Mouse (Mus musculus) ovary, adult 18-20 months (tissue): ENCODE data around the gene Furin.
"Not testable (repeated sequence)": the region's sequence is repeated elsewhere in the genome, so short reads cannot be mapped to it uniquely, and the experiment has no call there.

ENCODE experiments used
- DNase-seq: peaks from one replicate; pipeline ENCODE4 v3.0.0; 2022; ENCODE audit warnings: low spot score, mixed read lengths

Furin gene

DNA sequence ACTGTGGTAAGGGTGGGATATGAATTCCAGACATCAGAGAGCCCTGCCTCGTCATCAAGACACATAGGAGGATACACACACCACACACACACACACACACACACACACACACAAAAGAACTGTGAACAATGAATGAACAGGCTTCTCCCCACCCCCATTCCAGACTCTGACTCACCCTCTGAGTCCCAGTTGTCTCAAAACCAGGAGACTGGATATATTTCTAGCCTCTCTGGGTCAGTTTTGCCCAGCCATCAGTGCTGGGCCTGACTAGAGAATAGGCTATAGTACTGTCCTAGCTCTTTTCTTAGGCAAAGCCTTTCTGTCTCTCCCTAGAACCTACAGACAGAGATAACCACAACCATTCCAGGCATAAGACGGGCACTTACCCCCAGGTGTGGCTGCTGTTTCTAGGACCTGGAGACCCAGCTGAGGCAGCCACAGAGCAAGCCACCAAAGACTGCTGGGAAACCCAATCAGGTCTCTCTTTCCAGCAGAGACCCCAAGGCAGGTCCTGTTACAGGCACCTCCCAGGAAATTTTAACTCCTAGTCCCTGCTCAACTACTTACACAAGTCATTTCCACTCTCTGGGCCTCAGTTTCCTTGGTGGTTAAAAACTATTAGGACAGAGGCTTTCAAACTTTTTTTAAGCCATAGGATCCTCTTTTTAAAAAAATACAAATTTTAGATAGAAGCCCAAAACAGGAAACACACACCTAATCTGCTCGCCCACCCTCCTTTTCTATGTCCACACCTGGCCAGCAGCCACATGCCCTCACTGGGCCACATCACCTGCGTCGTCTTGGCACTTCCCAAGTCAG lies 4.0 kb downstream of the Furin start:
- DNase-seq: no peak

DNA sequence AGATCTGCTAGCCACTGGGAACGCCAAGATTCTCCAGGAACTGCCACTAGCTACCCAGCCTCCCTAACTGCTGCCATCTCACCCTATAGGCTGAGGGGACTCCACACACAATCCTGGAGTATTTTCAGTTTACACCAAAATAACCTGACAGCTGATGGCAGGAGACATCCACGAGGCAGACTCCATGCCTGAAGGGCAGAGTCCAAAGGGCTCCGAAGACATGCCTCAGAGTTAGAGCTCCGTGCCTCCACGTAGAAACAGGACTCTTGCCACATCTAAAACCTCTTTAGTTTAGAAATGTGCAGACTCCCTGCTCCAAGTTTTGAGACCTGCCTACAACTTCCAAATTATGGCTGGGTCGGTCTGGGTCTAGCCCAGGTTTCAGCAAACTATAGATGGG lies 4.7 kb downstream of the Furin start:
- no peak for DNase-seq

DNA sequence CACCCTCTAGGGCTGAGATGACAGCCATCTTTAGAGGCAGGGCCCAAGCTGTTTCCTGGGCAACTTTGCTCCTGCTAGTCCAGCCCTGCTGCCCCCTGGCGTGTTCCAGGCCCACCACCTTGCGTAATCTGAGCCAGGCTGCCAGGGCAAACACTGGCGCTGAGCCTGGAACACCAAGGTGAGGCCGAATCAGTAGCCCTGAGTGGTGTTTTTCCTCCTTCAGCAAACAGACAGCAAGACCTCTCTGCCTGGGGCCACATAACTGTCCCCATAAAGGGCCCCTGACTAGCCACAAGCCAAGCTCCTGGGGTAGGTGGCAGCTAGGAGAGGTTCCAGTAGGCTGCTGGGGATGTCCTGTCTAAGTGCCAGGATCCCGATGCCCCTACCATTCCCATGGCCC lies 5.1 kb downstream of the Furin start:
- DNase-seq: peak; percentile 44

DNA sequence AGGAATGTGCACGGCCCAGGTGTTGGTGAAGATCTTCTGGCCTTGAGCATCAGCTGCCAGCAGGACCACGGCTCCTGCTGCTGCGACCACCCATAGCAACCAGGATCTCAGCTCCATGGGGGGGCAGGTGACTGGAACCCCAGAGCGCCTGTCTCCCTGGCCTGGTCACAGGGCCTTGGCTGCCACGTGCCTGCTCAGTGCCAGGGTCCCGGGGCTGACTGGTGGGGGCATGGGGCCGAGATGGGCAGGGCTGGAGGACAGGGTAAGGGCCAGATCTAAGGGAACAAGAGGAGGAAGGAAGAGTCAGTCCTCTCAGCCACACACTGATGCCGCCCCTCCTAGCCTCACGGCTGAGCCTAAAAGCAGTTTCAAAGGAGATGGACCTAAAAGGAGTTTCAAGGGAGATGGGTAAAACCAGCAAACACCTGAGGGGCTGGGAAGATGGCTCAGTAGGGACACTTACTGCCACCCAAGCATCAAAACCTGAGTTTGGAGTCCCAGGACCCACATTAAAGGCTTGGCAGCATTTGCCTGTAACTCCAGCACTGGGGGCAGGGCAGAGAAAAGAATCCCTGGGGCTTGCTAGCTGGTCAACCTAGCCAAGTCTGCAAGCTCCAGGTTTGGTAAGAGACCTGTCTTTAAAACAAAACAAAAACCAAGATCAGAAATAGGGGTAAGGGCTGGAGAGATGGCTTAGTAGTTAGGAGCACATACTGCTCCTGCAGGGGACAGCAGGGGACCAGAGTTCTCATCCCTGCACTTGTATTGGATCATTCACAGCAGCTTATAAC lies 6.4 kb downstream of the Furin start:
- DNase-seq: no peak

DNA sequence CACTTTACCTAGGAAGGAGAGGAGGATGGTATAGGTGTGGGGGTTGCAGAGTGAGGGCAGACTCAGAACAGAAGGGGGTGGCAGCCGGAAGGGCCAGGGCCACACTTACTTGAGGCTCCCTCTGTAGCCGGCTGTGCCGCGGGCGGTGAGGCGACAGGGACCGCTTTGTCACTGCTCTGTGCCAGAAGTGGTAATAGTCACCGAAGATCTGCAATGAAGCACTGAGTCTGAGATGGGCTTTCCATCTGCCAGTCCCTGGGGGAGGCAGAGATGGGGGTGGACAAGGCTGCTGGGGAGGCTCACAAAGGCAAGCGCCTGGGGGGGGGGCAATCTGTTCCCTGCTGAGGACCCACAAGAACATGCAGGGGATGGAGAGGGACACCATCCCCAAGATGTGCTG lies 7.2 kb downstream of the Furin start:
- no peak for DNase-seq

DNA sequence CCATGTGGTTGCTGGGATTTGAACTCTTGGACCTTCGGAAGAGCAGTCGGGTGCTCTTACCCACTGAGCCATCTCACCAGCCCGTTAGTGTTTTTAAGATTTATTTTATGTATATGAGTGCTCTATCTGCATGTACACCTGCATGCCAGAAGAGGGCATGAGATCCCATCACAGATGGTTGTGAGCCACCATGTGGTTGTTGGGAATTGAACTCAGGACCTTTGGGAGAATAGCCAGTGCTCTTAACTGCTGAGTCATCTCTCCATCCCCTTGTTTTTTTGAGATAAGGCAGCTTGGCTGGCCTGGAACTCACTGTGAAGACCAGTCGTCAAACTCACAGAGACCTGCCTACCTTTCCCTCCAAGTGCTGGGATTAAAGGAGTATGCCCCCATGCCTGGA lies 8.8 kb downstream of the Furin start:
- DNase-seq: not testable (repeated sequence)

DNA sequence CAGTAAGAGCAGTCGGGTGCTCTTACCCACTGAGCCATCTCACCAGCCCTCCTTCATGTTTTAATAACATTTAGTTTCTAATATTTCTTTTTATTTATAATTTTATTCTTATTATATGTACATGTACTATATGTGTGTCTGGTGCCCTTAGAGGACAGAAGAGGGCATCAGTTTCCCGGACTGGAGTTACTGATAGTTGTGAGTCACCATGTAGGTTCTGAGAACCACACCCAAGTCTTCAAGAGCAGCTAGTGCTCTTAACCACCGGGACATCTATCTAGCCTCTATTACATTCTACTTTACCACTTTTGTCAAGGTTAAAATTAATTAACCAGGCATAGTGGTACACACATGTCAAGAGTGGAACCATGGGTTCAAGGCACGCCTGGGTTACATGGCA lies 10.6 kb downstream of the Furin start:
- no peak for DNase-seq

DNA sequence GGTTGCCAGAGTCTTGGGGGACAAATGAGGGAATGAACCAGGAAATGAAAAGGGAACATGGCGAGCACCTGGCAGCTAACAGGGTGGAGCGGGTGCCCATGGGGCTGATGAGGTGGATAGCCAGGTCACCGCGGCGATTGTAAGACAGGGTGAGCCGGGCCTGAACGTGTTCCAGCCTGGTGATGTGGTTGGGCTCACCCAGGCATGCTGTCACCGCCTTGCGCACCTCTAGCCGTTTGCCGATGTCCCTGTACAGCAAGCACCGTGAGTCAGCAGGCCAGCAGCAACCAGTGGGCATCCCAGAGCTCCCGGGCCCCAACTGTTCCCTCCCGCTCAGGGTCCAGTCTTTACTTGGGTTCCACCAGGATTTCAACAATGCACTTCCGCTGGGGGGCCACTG lies 13.1 kb downstream of the Furin start:
- no peak for DNase-seq

DNA sequence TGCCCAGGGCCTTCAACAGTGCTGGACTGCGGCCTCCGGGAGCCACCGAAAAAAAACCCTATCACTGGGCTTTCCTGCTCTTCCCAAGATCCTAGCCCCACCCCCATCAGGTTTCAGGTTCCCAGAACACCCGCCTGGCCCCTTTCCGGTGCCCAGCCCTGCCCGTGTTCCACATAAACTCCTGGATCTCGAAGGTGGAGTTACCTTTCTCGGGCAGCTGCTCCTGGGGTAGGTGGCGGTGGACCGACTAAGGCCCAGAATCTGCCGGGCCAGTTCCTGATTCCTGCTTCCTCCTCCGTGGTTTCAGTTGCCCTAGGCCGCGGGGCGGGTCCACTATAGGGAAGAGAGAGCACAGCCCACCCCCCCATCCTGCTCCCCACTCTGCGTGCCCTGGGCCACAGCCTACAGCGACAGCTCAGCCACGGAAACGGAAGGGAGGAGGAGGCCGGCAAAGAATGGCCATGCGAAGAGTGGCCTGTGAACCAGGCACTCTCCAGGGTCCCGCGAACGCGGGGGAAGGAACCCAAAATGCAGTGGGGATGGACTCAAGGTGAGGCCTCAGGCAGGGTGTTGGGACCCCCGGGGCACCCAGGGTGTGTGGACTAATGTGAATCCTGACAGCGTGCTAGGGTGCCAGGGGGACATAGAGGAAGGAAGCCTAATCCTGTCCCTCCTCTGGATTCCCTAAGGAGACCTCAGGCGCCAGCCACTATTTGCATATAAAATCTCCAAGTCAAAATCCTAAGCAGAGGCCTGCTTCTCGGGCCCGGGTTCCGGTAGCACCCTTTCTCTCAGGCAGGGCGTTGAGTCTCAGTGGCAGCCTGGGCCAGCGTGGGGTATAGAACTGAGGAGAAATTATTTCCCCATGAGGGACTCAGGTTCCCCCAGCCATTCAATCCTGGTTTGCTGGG lies 17.3 kb downstream of the Furin start, which contains the start of gene Fes:
Fes (minus strand) TSS at position 314 of the 911 bp plus-strand sequence.
- DNase-seq: no peak

DNA sequence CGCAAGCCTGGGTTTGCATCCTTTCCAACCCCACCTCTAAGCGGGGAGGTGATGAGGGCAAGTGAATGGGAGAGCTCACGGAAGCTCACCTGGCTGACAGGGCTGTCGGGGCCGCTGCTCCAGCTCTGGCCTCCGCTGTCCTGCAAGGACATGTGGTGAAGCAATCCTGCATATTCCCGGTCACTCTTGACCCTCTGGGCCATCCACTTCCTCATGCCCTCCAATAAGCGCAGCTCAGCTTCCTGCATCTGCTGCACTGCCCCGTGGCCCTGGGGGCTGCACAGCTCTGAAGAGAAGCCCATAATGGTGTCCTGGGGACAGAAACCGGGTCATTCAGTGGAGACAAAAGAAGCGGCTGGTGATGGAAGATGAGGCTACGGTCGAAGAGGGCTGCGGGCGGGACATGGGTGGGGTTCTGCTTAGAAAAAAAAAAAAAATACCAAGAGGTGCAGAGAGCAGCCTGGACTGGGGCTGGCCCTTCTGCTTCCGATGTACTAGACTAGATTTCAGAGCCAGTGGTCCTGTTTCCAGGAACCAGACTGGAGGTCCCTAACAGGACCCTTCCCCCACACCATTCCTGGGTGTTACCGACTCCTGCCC lies 18.1 kb downstream of the Furin start:
- no peak for DNase-seq

DNA sequence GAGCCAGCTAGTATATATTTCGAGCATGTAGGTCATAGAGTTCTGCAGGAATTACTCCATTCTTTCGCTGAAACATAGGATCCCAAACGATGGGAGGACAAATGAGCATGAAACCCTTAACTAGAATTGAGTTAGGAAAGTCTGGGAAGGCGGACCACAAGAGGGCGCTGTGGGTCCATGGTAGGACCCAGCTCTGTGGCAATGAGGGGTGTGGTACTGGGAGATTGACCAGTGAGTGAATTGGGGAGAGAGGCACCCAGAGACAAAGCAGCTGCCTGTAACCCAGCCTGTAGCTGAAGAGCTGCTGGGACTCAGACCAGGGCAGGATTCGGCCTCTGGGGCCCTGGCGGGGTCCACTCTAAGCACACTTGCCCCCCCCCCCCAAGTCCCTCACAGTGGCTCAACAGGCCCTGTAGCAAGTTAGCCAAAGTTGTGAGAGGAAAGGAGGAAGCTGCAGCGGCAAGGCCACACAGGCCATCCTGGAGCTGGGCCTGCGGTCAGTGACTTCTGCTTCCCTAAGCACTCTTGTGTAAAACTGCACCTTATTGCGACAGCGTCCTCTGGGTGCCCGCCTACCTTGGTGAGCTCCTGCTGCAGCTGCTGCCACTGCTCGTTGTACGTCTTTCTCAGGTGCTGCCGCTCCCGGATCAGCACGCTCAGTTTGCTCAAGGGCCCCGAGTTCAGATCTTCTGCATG lies 18.9 kb downstream of the Furin start:
- peak; percentile 63 for DNase-seq

DNA sequence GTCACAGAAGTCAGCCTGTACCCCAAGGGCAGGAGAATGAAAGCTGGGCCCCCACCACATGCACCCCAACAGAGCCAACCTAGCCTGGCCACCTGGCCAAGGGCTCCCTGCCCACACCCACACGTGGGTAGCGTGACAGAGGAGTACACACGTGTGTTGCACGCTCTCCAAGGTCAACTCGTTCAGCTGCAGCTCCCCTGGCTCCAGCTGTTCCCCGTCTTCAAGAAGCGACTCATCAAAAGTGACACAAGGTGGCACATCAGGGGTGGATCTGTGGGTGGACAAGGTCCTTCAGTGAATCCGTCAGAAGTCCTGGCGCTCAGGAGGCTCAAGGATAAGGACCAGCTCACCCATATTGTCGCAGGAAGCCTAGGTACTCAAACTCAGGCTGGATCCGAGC lies 22.3 kb downstream of the Furin start:
- DNase-seq: no peak

DNA sequence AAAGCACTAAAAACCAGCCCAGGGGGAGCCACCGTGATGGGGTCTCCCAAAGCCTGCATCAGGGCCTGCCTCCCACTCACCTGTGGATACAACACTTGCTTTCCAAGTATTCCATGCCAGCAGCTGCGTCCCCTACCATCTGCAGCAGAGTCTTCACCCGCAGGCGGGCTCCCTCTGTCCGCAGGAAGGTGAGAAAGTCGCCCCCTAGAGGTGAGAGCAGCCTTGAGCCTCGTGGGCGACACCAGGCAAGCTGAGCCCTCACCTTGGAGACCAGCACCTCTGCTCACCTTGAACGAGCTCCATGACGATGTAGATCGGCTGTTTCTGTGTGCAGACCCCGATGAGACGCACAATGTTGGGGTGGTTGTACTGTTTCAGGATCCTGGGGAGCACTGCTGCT lies 25.7 kb downstream of the Furin start:
- no peak for DNase-seq

DNA sequence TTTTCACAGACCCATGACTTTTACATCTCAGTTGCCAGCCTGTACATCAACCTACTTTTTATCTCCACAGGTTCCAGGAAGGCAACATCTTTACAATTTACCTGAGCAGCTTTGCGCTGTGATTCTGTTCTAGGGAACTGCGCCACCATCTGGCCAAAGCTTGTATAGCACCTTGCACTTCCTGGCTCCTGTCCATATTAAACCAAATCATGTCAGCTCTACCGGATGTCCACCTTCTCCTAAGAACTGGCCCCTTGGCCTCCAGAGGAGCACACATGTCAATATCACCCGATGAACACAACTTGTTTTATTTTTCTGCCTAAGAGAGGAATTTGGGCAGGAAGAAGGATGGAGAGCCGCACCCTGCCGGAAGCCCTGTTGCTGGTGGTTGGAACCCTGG lies 27.8 kb downstream of the Furin start:
- DNase-seq: no peak

DNA sequence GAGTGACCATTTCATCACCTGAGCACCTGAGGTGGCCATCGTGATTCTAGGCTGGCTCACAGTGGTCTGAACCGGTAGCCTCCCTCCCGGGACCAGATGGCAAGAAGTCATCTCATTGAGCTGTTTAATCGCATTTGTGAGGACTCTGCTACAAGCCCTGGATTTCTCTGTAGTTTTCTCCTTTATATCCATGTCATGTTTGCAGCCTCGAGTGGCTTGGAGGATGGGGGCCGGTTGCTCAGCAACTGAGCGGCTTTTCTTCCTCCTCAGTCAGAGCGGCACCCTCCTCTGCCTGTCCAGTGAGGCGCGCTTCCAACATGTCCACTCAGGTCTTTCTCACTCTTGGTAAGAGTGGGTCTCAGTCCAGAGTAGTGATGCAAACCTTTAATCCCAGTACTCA lies 29.0 kb downstream of the Furin start:
- DNase-seq: no peak

DNA sequence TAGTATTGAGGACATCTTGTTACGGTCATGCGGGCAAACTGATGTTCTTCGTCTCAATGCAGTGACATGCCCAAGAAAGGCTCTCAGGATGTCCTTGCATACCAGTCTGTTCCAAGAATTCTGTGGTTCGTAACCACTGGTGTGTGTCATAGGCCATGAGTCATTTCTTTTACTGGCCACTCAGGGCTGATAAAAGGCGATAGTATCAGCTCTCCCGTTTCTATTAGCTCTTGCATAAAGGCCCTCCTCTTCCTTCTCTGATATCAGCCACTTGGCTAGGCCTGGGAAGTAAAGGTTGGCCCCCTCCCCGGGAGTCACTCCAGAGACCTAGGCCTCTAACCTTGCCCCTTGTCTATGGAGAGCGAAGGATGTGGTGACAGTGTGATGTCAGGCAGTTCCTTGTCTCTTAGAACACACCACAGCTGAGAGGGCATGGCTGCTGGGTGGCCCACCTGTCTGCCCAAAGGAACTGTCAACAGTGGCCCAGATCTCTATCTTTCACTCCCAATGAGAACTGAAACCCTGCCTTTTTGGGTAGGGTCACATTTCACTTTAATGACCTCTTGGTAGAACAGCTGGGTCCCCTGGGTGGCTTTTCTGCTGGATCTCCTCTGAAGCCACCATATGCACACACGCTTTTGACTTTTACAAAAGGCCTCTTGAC lies 29.7 kb downstream of the Furin start:
- peak; percentile 45 for DNase-seq

DNA sequence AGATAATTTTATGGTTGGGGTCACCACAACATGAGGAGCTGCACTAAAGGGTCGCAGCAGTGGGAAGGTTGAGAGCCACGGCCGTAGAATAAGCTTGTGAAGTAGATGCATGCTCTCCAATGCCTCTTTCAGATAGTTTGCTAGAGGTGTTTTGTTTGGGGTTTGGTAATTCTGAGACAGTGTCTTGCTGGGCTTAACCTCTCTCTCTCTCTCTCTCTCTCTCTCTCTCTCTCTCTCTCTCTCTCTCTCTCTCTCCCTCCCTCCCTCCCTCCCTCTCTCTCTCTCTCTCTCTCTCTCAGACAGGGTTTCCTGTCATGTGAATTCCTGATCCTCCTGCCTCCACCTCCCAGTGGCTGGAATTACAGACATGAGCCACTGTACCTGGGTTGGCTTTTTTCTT lies 30.5 kb downstream of the Furin start:
- DNase-seq: no peak

DNA sequence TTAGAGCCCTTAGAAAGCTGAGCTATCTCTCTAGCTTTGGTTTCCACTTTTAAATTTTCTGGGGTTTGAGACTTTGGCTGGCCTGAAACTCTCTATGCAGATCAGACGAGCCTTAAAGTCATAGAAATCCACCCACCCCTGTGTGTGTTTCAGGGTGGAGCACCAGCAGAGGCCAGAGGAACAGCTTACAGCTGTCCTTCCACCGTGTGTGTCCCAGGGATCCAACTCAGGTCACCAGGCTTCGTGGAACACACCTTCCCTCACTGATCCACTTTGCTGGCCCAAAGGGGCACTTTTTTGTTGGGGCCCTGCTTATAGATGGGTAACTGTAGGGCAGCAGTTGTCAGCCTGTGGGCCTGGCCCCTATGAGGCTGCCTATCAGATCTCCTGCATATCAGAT lies 31.0 kb downstream of the Furin start:
- DNase-seq: no peak

DNA sequence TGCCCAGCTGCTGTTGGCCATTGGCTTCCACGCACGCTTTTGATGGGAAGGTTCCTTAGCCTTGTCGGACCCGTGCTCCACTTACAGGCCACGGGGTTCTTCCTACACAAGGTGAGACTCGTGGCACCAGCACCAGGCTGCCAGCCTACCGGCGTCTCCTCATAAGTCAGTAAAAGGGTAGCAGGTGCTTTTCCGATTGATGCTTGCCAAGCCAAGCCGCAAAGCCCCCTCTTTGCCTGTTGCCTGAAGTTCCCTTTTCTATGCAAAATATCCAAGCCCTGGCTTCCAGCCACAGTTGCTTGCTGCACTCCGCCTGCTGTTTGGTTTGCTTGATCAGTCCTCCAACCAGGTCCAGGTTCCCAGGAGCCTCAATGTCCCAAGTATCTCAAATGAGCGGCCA lies 31.4 kb downstream of the Furin start:
- DNase-seq: no peak

DNA sequence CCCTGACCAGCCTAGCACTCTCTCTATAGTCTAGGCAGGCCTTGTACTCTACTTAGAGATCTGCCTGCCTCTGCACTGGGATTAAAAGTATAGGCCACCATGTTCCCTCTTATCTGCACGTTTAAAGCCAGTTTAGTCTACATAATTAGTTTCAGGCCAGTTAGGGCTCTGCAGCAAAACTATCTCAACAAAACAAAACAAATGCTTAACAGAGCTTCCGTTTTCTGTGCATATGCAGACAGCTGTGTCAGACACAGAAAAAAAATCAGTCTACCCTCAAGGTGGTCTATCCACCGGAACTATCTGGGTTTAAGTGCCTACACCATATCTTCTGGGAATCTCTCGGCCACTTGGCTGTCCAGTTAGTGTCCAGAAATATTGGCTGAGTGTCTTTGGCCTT lies 31.9 kb downstream of the Furin start:
- no peak for DNase-seq

DNA sequence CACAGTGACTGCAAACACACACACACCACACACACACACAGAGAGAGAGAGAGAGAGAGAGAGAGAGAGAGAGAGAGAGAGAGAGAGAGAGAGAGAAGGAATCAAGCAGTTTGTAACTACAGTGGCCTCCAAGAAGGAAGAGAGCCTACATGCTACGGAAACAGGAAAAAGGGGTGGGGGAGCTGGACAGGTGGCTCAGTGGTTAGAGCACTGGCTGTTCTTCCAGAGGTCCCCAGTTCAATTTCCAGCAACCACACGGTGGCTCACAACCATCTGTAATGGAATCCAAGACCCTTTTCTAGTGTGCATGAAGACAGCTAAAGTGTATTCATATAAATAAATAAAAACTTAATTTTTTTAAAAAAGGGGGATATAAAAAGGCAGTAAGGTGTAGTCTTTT lies 32.6 kb downstream of the Furin start:
- no peak for DNase-seq
